In genomic region chr11:49745839-49746238, GRCm38 (mm10) we compare ENCODE assay signal across 27 mouse cellular contexts.
"Had no signal": no experiment of that assay in that cellular context is flagged by ENCODE, and none has a peak within 500 bp of the region (broad histone marks: within the 10 kb centered on the region; RNA-seq: fewer than 3 reads in every experiment).

No protein-coding gene starts in this region.

- DNase-seq: gastrocnemius, adult 2 months; gastrocnemius, postnatal 10 days; gastrocnemius, postnatal 25 days; heart, adult 18-20 months; heart, postnatal 10 days; heart, postnatal 4 days; kidney, adult 18-20 months; kidney, adult 8-10 months; kidney, postnatal 10 days; kidney, postnatal 25 days; kidney, postnatal 4 days; liver; liver, embryonic 13.5 days had no signal

- H3K4me1 ChIP-seq: heart, embryonic 10.5 days; heart, embryonic 12.5 days; hindbrain, embryonic 12.5 days; hindbrain, embryonic 15.5 days; intestine, embryonic 15.5 days; limb, embryonic 10.5 days; liver, embryonic 13.5 days; liver, embryonic 15.5 days had no signal

- ATAC-seq: inflammation-experienced regulatory T-cells, adult 6 months; intestine, embryonic 15.5 days; intestine, postnatal 0 days had no signal

- H3K4me3 ChIP-seq: gastrocnemius, adult 2 months; heart, embryonic 10.5 days; heart, embryonic 12.5 days; hindbrain, embryonic 10.5 days; hindbrain, embryonic 12.5 days; hindbrain, embryonic 15.5 days; intestine, embryonic 15.5 days; layer of hippocampus, adult 2 months; left cerebral cortex, adult 2 months; limb, embryonic 10.5 days; limb, embryonic 12.5 days; liver, embryonic 13.5 days; liver, embryonic 15.5 days had no signal

- H3K4me2 ChIP-seq: heart, embryonic 12.5 days; hindbrain, embryonic 12.5 days; hindbrain, embryonic 15.5 days; intestine, embryonic 15.5 days; limb, embryonic 12.5 days; liver, embryonic 11.5 days; liver, embryonic 13.5 days; liver, embryonic 15.5 days had no signal

- H3K9me3 ChIP-seq: intestine, embryonic 15.5 days; limb, embryonic 10.5 days; liver, embryonic 13.5 days; liver, embryonic 15.5 days had no signal

- H3K27me3 ChIP-seq: heart, embryonic 12.5 days; hindbrain, embryonic 12.5 days; hindbrain, embryonic 15.5 days; intestine, embryonic 15.5 days; limb, embryonic 12.5 days; liver, embryonic 15.5 days had no signal

- H3K36me3 ChIP-seq: heart, embryonic 10.5 days; heart, embryonic 12.5 days; hindbrain, embryonic 10.5 days; hindbrain, embryonic 12.5 days; hindbrain, embryonic 15.5 days; intestine, embryonic 15.5 days; limb, embryonic 10.5 days; limb, embryonic 12.5 days; liver, embryonic 13.5 days; liver, embryonic 15.5 days had no signal

- H3K9ac ChIP-seq: heart, embryonic 12.5 days; hindbrain, embryonic 12.5 days; hindbrain, embryonic 15.5 days; intestine, embryonic 15.5 days; limb, embryonic 12.5 days; liver, embryonic 13.5 days; liver, embryonic 15.5 days had no signal

- H3K27ac ChIP-seq: gastrocnemius, adult 2 months; heart, embryonic 10.5 days; hindbrain, embryonic 10.5 days; hindbrain, embryonic 12.5 days; hindbrain, embryonic 15.5 days; intestine, embryonic 15.5 days; layer of hippocampus, adult 2 months; left cerebral cortex, adult 2 months; limb, embryonic 10.5 days; limb, embryonic 12.5 days; liver, embryonic 13.5 days; liver, embryonic 15.5 days had no signal
